Mouse (Mus musculus): ENCODE measurements around the gene Slu7.

Slu7 gene

DNA sequence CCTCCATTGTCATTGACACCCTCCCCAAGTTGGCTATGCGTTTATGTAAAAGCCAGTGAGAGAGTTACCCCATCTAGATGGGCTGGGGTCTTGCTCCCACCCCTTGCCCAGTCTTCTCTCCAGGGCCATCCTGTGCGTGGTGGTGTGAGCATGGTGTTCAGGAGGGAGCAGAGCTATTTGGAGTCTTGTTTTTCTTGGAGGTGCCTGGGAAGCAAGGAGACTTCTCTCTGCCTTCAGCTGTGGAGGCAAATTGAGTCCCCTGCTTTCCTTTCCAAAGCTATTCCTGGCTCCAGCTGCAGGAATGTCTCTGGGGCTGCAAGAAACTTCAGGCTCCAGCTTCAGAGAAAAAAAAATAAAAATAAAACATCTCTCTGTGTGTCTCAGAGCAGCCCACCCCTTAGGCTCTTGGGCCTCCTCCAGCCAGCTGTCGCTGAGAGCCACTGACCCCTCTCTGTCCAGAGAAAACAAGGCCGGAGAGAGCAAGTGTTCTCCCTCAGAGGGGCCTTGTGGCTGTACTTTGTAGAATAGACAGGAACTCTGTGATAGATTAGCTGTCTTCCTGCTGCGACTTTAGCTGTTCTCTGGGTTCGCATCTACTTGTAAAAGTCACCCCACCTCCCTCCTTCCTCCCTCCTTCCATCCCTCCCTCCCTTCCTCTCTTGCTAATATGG, 49.7 kb downstream of the Slu7 start:
- in situ Hi-C loops (cut with MboI, MseI): no loop called here

DNA sequence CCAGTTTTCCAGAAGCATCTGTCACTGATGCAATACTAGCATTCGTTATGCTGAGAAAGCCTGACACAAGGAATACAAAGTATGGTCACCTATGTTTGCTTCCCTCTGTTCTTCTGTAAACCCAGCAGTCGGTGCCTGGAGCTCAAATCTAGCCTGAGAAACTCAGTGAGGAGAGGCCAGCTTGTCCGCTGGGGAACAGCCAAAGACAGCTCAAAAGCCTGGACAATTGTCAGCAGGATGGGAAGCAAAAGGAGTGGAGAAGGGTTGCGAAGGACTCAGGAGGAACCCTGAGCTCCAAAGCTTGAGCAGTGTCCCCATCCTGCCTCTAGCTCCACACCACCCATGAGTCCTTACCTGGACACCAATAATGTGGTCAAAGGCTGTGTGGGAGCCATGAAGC, 50.5 kb downstream of the Slu7 start:
- in situ Hi-C loops (cut with MboI, MseI): no loop called here

DNA sequence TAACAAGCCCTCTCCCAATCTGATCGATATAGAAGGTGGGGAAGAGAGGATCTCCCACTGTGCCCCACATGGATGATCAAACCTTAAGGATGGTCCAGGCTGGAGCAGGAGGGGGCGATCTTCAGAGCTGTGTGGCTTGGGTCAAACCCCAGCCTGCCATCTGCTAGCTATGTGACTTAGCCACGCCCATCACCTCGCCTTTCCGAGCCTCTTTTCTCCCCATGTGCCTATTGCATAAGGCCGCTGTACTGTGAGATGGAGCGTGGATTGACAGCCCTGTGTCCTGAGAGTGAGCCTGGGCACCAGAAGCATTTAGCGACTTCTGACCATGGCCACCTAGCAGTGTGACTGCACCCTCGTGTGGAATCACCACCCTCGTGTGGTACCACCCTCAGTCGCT, 51.1 kb downstream of the Slu7 start:
- in situ Hi-C loops (cut with MboI, MseI): no loop called here

DNA sequence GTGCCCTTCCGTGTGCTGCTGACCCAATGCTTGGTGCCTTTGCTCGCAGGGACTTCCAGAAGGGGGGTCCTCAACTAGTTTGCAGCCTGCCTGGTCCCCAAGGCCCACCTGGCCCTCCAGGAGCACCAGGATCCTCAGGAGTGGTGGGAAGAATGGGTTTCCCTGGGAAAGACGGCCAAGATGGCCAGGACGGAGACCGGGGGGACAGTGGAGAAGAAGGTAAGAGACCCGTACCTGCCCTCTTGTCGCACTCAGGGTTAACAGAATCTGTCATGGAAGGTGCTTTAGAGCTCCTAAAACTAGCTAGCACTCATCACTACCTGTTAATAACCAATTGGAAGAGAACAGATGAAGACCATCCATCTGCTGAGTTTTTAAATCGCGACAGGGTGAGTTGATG, 52.3 kb downstream of the Slu7 start:
- in situ Hi-C loops (cut with MboI, MseI): no loop called here

DNA sequence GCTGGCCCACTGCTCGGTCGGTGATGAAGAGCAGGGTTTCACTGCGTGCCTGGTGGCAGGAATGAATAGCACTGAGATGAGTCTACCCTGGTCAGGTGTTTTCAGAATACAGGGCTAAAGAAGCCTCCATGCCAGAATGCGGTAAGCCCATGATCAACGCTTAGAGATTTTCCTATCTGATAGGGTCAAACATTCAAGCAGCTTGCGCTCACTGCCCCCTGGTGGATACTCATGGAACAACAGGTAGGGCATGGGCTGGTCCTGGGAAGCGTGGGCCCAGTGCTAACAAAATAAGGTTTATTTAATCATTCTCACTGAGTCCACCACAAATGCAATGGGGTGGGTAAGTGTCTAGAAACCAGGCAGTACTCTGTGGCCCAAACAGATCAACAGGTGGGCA, 59.1 kb downstream of the Slu7 start:
- in situ Hi-C loops (cut with MboI, MseI): loop anchor here (5.0 kb wide), 1 partner anchor 95 kb away; the partner anchor contains the start of gene 4933415A04Rik

DNA sequence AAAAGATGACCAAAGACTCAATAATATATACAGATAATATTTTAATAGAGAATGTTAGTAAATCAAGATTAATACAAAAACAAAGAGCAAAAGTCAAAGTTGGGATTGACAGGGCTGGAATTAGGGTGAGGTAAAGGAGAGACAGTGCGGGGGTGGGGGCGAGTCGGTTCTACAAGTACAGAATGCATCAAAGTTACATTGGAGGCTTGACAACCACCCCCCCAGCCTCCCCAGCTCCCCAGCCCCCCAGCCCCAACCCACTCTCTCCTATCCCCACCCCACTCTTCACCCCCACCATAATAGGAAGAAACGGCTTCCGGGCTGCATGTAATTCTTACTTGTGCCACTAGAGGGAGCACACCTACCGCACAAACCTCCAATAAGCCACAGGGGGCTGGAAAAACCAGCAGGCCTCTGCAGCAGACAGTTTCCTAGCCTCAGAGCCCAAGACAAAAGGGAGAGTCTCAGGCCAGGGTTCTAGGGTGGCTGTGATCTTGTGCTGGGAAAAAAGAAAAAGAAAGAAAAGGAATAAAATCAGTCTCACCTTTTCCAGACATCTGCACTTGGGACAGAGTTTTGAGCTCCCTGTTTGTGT, 60.4 kb downstream of the Slu7 start:
- in situ Hi-C loops (cut with MboI, MseI): loop anchor here (5.0 kb wide), 1 partner anchor 93 kb away; the partner anchor contains the start of gene 4933415A04Rik

DNA sequence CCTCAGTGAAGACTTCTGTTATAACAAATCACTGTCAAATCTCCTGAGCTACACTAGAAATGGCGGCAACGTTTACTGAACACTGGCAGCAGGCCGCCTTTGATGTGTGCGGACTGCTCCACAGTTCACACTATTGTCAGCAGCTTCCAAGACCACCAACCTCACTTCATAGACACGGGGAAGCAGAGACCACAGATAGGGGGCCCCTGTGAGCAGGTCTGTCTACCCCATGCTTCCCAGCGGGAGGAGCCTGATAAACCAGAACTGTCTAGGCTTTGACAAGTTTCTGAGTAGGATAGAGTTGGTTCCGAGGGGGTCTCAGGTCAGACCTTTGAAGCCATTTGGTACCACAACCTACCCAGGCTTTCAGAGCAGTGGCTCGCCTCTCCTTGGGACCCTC, 61.5 kb downstream of the Slu7 start:
- in situ Hi-C loops (cut with MboI, MseI): no loop called here

DNA sequence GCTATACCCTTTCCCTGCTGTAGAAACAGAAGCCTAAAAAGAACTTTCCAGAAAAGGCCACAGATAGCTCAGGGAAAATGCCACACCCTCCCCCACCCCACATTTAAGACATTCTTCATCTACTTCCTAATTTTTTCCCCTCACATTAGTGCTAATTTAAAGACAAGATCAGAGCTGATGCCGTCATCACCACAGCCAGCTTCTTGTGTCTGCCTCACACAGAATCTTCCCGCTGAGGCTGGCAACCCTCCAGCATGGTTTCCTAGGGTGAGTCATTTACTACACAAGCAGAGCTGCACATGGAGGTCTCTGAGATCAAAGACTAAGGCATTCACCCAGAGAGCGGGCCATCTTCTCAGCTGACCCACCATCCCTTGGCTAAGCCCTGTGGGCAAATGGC, 62.0 kb downstream of the Slu7 start:
- in situ Hi-C loops (cut with MboI, MseI): no loop called here

Measured in T-helper 1 cell (primary cell).